In the genomic region with DNA sequence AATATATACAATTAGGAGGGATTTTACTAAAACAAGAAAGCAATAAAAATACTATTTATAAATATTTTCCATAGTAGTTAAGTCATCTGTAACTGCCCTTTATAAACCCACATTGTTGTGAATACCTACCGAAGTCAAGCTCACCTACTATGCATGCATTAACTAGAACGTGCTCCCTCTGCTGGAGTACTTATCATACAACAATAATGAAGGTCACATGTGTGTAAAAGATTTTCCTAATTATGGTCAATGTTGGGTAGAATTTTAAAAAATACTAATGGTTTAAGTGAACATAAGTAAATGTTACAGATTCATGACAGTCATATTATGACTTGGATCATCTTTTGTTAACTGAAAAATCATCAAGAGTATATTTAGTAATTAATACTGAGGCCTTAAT, we compare ENCODE assay signal across 29 mouse cellular contexts. TPM values are rescaled to one million over a fixed set of nuclear protein-coding genes. Genes with fewer than 3 reads are reported as not detected.
DNase-seq lines count a peak whose midpoint lies in the region; ATAC-seq and TF ChIP-seq lines count a peak whose summit lies in the region.
"Had no signal": no experiment of that assay in that cellular context is flagged by ENCODE, and none has a peak within 500 bp of the region (broad histone marks: within the 10 kb centered on the region; RNA-seq: fewer than 3 reads in every experiment).

No protein-coding gene starts in this region.

- ATAC-seq in intestine, embryonic 15.5 days, result no peak
- ATAC-seq: forebrain, embryonic 15.5 days; hindbrain, embryonic 16.5 days; intestine, embryonic 16.5 days had no signal

- peak; percentile 8 for DNase-seq in embryo, embryonic 10 days (ENCODE audit: low spot score)
- DNase-seq in embryo, embryonic 9.5 days (ENCODE audit: extremely low spot score), result no peak
- DNase-seq in 3T3-L1 (ENCODE audit: low read depth, low spot score), result peak; percentile 1
- DNase-seq in ES-CJ7 (ENCODE audit: low read depth, low spot score), result peak; percentile 6
- DNase-seq in ZHBTc4 (ENCODE audit: low read depth, low spot score), result peak; percentile 4
- DNase-seq in thymus, adult 18-20 months, result no peak
- no peak for DNase-seq in heart, adult 2 months
- DNase-seq: adrenal gland, postnatal 10 days; cerebellum, adult 11 months; cerebellum, adult 2 months; cerebellum, adult 9-11 months; gastrocnemius, postnatal 25 days; heart, postnatal 10 days; heart, postnatal 36 days; kidney, adult 18-20 months had no signal

- no peak overlapping the region for H3K4me2 ChIP-seq in intestine, embryonic 15.5 days (replicated peaks)
- H3K4me2 ChIP-seq: embryonic facial prominence, embryonic 12.5 days; embryonic facial prominence, embryonic 15.5 days; forebrain, embryonic 12.5 days; forebrain, embryonic 15.5 days; heart, embryonic 12.5 days; heart, embryonic 15.5 days; hindbrain, embryonic 13.5 days had no signal

- no peaks in the 10 kb centered on the region for H3K36me3 ChIP-seq in intestine, embryonic 15.5 days
- no peaks in the 10 kb centered on the region for H3K36me3 ChIP-seq in heart, adult 2 months (ENCODE audit: control insufficient read depth, insufficient read depth, low read length)
- H3K36me3 ChIP-seq: embryonic facial prominence, embryonic 12.5 days; embryonic facial prominence, embryonic 15.5 days; forebrain, embryonic 12.5 days; forebrain, embryonic 15.5 days; G1E; heart, embryonic 12.5 days; heart, embryonic 15.5 days; hindbrain, embryonic 10.5 days; hindbrain, embryonic 13.5 days had no signal

- H3K4me3 ChIP-seq in intestine, embryonic 15.5 days (replicated peaks), result no peak overlapping the region
- H3K4me3 ChIP-seq in heart, adult 2 months, result no peak overlapping the region
- H3K4me3 ChIP-seq: embryonic facial prominence, embryonic 12.5 days; embryonic facial prominence, embryonic 15.5 days; forebrain, embryonic 12.5 days; forebrain, embryonic 15.5 days; heart, embryonic 12.5 days; heart, embryonic 15.5 days; hindbrain, embryonic 10.5 days; hindbrain, embryonic 13.5 days had no signal

- no peaks in the 10 kb centered on the region for H3K79me2 ChIP-seq in heart, adult 2 months (replicated peaks; ENCODE audit: control insufficient read depth, insufficient read depth, low read length)

- no peak overlapping the region for H3K9ac ChIP-seq in intestine, embryonic 15.5 days
- H3K9ac ChIP-seq in heart, adult 2 months (ENCODE audit: low read depth, low read length), result no peak overlapping the region
- H3K9ac ChIP-seq: embryonic facial prominence, embryonic 12.5 days; embryonic facial prominence, embryonic 15.5 days; forebrain, embryonic 12.5 days; forebrain, embryonic 15.5 days; heart, embryonic 12.5 days; heart, embryonic 15.5 days; hindbrain, embryonic 13.5 days had no signal

- H3K27me3 ChIP-seq in intestine, embryonic 15.5 days (replicated peaks), result no peaks in the 10 kb centered on the region
- no peaks in the 10 kb centered on the region for H3K27me3 ChIP-seq in heart, adult 2 months (ENCODE audit: control insufficient read depth, insufficient read depth, low read length)
- H3K27me3 ChIP-seq: embryonic facial prominence, embryonic 12.5 days; embryonic facial prominence, embryonic 15.5 days; forebrain, embryonic 12.5 days; forebrain, embryonic 15.5 days; heart, embryonic 12.5 days; heart, embryonic 15.5 days; hindbrain, embryonic 13.5 days had no signal

- TF ChIP-seq EP300 in heart, adult 2 months (IDR thresholded peaks at IDR 0.05; ENCODE audit: insufficient read depth, low read depth, low read length), result no peak

- TF ChIP-seq CTCF in heart, adult 2 months (IDR thresholded peaks at IDR 0.05), result no peak

- no peaks in the 10 kb centered on the region for H3K9me3 ChIP-seq in intestine, embryonic 15.5 days
- H3K9me3 ChIP-seq: embryonic facial prominence, embryonic 12.5 days; embryonic facial prominence, embryonic 15.5 days; forebrain, embryonic 12.5 days; forebrain, embryonic 15.5 days; G1E; heart, embryonic 12.5 days; heart, embryonic 15.5 days; hindbrain, embryonic 10.5 days; hindbrain, embryonic 13.5 days had no signal

- H3K4me1 ChIP-seq in intestine, embryonic 15.5 days (replicated peaks), result no peaks in the 10 kb centered on the region
- H3K4me1 ChIP-seq in heart, adult 2 months (ENCODE audit: control insufficient read depth, insufficient read depth, low read length), result no peaks in the 10 kb centered on the region
- H3K4me1 ChIP-seq: embryonic facial prominence, embryonic 12.5 days; embryonic facial prominence, embryonic 15.5 days; forebrain, embryonic 12.5 days; forebrain, embryonic 15.5 days; heart, embryonic 12.5 days; heart, embryonic 15.5 days; hindbrain, embryonic 10.5 days; hindbrain, embryonic 13.5 days had no signal

- no peak for TF ChIP-seq POLR2A in heart, adult 2 months (IDR thresholded peaks at IDR 0.05; ENCODE audit: insufficient read depth, low read depth, low read length)

- intact Hi-C loops in heart, adult 2 months (cut with DNase I), result no loop called here

- no peak overlapping the region for H3K27ac ChIP-seq in intestine, embryonic 15.5 days
- no peak overlapping the region for H3K27ac ChIP-seq in heart, adult 2 months
- H3K27ac ChIP-seq: embryonic facial prominence, embryonic 12.5 days; embryonic facial prominence, embryonic 15.5 days; forebrain, embryonic 12.5 days; forebrain, embryonic 15.5 days; heart, embryonic 15.5 days; hindbrain, embryonic 10.5 days; hindbrain, embryonic 13.5 days had no signal

- WGBS in intestine, embryonic 15.5 days, result 58% methylated on average over 2 of the region's 2 CpGs
- whole genome bisulfite sequencing in heart, adult 2 months, result 42% methylated on average over 2 of the region's 2 CpGs

RNA-seq across cellular contexts. Expression of gene Pou3f4, which starts 50.0 kb away (rescaled TPM):
- polyA plus RNA-seq in intestine, embryonic 15.5 days (2015; fragmentation: Nextera tagmentation; extraction: Ambion mirVana), result 0.27 and 0.28 TPM in 2 replicates
- total RNA-seq in heart, adult 2 months (2021), result not detected
- not detected in 2 replicates for polyA plus RNA-seq in heart, adult 2 months (2012; rRNA removed)
- total RNA-seq: adrenal gland, adult 18-20 months; adrenal gland, postnatal 10 days; gastrocnemius, adult 8-10 months; gastrocnemius, postnatal 25 days; heart, postnatal 10 days; heart, postnatal 36 days had no signal
- polyA plus RNA-seq: G1E; heart, embryonic 15.5 days had no signal

Comparison
In these comparisons a context has a peak if more than half of its experiments do, and no peak if none do; other contexts are left out.
1. DNase-seq: peak in embryo, embryonic 10 days (single experiment), 3T3-L1 (single experiment), ES-CJ7 (single experiment) and ZHBTc4 (single experiment); none in embryo, embryonic 9.5 days (single experiment), thymus, adult 18-20 months (0 of 2) and heart, adult 2 months (0 of 2).